Mouse (Mus musculus): ENCODE measurements around the gene Txndc5. TPM values are rescaled to one million over a fixed set of nuclear protein-coding genes. Genes with fewer than 3 reads are reported as not detected.

Gene Txndc5
- 10 to 100 TPM; 25.2 to 36.1 (median 28.2) TPM for total RNA-seq (2022)

GRCm38 (mm10) chr13:38528687-38529294, at the start of gene Txndc5:
Txndc5 (minus strand) TSS chr13:38528824.
- peak; percentile 23 to 56 for DNase-seq (ENCODE audit: low spot score in 2 of 2)

DNA sequence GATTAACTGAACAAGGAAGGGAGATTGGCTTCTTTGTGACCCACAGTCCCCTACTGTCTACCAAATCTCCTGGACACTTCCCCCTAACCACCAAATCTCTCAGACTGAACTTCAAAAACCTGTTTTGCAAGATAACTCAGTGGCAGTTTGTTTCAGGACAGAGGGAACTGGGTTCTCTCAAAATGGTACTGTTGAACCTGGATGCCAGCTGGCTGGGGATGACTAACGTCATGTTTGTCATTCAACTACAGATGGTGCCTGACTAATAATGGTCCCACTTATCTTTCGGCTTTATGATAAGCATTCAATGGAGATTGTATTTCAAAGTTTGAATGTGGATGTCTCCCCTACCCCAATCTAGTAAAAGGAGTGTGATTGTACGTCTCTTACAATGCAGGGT, 46.0 kb upstream of the Txndc5 start:
- DNase-seq (ENCODE audit: low spot score in 2 of 2), result no peak

GRCm38 (mm10) chr13:38573281-38573680, 44.7 kb upstream of the Txndc5 start:
- DNase-seq (ENCODE audit: low spot score in 2 of 2), result no peak

GRCm38 (mm10) chr13:38565245-38565644, 36.6 kb upstream of the Txndc5 start:
- DNase-seq (ENCODE audit: low spot score in 2 of 2), result no peak

DNA sequence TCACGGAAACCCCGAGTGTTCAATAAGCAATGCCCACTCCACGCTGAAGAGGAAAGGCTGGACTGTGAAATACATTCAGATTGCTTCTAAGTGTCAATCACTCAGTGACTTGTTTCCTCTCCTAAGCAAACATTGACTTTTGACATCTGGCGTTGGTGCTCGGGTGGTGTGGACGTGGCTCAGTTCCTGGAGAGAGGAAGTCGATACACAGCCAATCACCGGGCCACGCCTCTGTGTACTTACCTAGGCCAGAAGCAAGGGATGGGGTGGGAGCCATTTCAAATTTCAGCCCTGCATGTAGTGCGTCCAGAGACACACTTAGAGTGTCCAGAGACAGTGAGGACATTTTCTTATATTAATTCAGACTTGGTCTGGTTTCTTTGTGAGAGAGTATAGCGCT, 26.0 kb upstream of the Txndc5 start:
- DNase-seq (ENCODE audit: low spot score in 2 of 2), result no peak

DNA sequence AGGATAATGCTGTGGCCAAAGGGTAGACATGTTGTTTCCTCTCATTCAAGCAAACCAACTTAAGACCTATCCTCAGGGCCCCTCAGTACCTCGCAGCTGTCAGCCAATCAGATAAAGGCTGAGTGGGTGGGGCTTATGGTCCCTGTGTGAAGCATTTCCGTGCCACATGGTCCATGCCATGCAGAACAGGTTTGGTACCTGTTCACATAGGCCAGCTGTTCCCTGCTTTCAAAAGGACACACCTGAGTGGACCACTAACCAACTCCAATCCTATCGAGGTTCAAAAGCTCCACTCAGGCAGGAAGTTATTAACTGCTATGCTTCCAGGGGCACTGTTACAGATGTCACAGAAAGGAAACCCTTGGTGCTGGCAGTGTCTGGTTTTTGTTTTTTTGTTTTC, 25.6 kb upstream of the Txndc5 start:
- no peak for DNase-seq (ENCODE audit: low spot score in 2 of 2)

DNA sequence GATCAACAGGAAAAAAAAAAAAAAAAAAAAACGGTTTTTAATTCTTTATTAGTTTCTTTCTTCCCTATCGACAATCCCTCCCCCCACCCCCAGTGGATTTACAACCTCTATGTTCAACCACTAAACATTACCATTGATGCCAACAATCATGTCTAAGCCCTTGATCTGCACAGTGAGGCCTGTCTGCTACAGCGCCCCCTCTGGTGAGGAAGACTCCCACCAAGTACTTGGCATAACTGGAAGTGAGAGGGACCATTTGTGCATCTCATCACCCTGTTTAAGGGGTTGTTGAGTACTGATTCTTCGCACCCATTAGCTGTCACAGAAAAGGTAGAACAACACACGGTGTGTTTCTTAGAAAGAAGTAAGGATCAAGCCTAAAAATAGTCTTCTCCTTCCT, 20.1 kb upstream of the Txndc5 start:
- no peak for DNase-seq (ENCODE audit: low spot score in 2 of 2)

DNA sequence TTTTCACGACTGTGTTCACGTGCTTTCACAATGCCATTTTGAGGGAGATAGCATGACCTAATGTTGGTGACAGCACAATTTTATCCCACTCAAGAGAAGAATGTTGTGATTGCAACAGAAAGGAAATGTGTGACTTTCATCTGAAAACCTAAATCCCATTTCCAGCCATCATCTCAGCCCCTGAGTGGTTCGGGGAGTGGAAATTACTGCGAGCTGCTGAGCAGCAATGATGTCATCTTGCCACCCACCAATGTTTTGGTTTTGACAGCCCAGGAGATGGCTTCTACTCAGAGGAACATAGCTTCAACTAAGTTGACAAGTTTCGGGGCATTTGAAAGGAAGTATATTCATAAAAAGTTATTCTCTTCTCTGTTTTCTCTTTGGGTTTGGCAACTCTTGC, 19.1 kb upstream of the Txndc5 start:
- DNase-seq (ENCODE audit: low spot score in 2 of 2), result no peak

DNA sequence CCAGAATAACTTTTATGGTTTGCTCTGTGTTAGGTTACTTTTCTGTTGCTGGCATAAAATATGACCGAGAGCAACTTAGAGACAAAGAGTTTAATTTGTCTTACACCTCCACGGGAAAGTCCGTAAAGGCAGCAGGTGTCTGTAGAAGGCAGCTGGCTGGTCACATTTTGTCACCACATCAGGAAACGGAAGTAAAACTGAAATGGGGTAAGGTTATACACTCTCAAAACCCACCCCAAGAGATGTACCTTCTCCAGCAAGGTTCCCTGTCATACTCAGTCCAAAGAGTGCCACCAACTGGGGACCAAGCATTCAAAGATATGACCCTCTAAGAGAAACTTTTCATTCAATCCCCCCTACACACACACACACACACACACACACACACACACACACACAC, 18.1 kb upstream of the Txndc5 start:
- no peak for DNase-seq (ENCODE audit: low spot score in 2 of 2)

DNA sequence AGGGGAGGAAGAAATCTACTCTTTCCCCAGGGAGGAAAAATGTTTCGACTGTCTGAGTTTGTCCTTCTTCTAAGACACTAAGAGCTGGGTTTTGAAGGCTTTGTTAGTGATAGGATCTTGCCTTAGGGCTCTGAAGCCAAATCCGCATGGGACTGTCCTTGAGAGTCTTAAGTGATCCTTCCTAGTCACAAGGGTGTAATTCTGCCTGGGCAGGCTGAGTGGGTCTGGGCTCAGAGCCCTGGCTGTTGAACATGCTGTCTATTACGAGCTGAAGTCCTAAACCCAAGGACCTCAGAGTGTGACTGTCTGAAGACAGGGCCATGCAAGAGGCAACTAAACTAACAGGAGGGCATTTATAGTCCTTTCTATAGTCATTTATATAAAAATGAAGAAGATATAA, 16.8 kb upstream of the Txndc5 start:
- DNase-seq (ENCODE audit: low spot score in 2 of 2), result peak; percentile 62 to 74

- DNase-seq (ENCODE audit: low spot score in 2 of 2), result no peak
Measured at GRCm38 (mm10) chr13:38544769-38545445, 16.3 kb upstream of the Txndc5 start.

GRCm38 (mm10) chr13:38543455-38544125, 15.0 kb upstream of the Txndc5 start:
- DNase-seq (ENCODE audit: low spot score in 2 of 2), result no peak

DNA sequence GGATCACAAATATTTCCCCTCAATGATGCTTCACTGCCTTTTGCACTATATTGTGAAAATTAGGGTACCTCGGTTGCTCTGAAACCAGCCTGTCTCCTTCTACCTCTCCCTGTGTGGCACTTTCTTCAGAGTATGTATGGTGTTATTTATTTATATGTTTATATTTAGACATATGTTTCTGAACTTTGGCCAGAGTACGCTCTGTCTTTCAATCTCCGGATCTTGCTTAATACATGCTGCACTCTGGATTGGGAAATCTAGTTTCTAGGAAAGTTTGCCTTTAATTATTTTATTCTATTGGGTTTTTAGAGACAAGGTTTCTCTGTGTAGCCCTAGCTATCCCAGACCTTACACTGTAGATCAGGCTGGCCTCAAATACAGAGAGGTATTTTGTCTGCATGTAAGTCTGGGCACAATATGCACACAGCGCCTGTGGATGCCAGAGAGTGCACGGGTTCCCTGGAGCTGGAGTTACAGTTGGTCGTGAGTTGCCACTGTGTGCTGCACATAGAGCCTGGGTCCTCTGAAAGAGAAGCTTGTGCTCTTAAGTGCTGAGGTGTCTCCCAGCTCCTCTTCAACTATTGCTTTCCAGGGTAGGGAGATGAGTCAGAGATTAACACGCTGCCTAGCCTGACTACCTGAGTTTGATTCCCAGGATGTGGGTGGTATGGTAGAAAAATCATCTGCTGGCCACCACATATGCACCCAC, 10.7 kb upstream of the Txndc5 start:
- no peak for DNase-seq (ENCODE audit: low spot score in 2 of 2)

- no peak for DNase-seq (ENCODE audit: low spot score in 2 of 2)
Measured at GRCm38 (mm10) chr13:38537521-38537920, 8.9 kb upstream of the Txndc5 start.

GRCm38 (mm10) chr13:38534731-38535130, 6.1 kb upstream of the Txndc5 start:
- no peak for DNase-seq (ENCODE audit: low spot score in 2 of 2)

DNA sequence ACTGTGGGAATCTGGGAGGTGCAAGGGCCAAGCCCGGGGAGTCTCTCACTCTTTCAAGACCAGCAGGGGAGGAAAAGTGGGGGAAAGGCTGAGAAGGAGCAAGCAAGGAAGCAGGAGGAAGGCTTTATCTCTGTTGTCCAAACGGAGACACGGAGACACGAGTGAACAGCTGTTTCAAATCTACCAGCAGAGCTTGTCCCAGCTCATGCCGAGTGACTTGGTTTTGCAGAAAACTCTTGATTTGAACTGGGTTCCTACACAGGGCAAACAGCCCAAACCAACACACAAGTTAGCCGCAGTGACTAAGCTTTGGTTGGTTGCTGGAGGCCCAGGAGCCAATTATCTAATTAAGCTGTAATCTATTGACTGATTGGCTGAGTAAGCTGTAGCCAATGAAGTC, 5.4 kb upstream of the Txndc5 start:
- DNase-seq (ENCODE audit: low spot score in 2 of 2), result no peak

DNA sequence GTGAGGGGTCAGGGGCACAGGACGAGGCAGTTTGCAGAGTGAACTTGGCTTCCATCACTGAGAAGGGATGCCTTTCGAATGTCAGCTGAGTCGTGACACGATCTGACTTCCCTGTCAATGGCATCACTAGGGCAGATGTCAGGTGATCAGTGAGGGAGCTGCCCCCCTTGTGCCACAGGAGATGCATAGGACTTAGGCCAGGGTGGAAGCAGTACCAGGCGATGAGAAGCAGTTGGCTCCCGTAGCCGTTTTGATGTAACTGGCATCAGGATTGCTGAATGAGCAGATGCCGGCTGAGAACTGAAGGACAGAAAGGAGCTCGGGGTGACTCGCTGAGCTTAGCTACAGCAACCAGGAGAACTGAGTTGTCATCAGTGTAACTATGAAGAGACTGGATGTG, 4.8 kb upstream of the Txndc5 start:
- DNase-seq (ENCODE audit: low spot score in 2 of 2), result peak; percentile 40 to 69

- DNase-seq (ENCODE audit: low spot score in 2 of 2), result no peak
Measured at GRCm38 (mm10) chr13:38531498-38531897, 2.9 kb upstream of the Txndc5 start.

DNA sequence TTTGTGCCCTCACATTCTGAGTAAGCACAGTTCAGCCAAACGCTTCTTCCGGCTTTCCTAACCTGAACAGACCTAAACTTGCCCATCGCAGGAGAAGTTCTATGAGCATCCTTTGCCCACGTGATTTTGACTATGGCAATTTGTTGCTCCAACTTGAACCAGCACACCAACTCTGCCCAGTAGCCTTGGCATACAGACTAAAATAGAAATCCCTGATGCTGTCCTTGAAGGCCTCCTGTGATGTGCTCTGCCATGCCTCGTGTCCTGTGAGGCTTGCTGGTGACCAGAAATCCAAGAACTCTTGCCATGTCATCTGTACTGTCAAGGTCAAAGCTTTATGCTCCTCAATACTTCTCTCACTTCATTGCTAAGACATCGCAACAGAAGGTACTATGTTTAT, 952 bp upstream of the Txndc5 start:
- no peak for DNase-seq (ENCODE audit: low spot score in 2 of 2)

GRCm38 (mm10) chr13:38527797-38528650, 600 bp downstream of the Txndc5 start:
- peak; percentile 77 to 79 for DNase-seq (ENCODE audit: low spot score in 2 of 2)

Data from gastrocnemius, adult 8-10 months (tissue).